Mouse (Mus musculus): ENCODE measurements around the gene Tgif1. TPM values are rescaled to one million over a fixed set of nuclear protein-coding genes. Genes with fewer than 3 reads are reported as not detected.

The Tgif1 gene
- polyA plus RNA-seq, 2 experiments = 5.0 to 7.0 TPM

GRCm38 (mm10) chr17:70809776-70810175 lies 43.6 kb downstream of the Tgif1 start:
- ATAC-seq (ENCODE audit: insufficient read depth) = no peak

GRCm38 (mm10) chr17:70808837-70809236 lies 44.5 kb downstream of the Tgif1 start:
- WGBS (ENCODE audit: insufficient replicate concordance) = 50% methylated on average over 14 of the region's 14 CpGs

More at GRCm38 (mm10) chr17:70809776-70810175, 43.6 kb downstream of the Tgif1 start:
- no peak for TF ChIP-seq CTCF (IDR thresholded peaks at IDR 0.05; ENCODE audit: low read depth)
- no peak for TF ChIP-seq EP300 (IDR thresholded peaks at IDR 0.05; ENCODE audit: low read depth)
- Histone ChIP-seq H3K27ac (no peak overlapping the region), H3K9me3 (ENCODE audit: control insufficient read depth, low read length) (no peaks in the 10 kb centered on the region), H3K27me3 (ENCODE audit: control insufficient read depth, insufficient read depth, low read length) (no peaks in the 10 kb centered on the region), H3K4me3 (ENCODE audit: insufficient read depth in 1 of 2, low read depth in 2 of 2, low read length in 2 of 2) (no peak overlapping the region), H3K9ac (replicated peaks) (no peak overlapping the region), H3K36me3 (replicated peaks; ENCODE audit: control insufficient read depth, insufficient read depth, low read depth) (no peaks in the 10 kb centered on the region), H3K4me1 (replicated peaks; ENCODE audit: control insufficient read depth in 2 of 2, insufficient read depth in 2 of 2, low read length in 1 of 2) (no peaks in the 10 kb centered on the region), H3K4me2 (ENCODE audit: low read depth) (no peak overlapping the region)
- WGBS (ENCODE audit: insufficient replicate concordance) = 44% methylated on average over 3 of the region's 3 CpGs
- no peak for DNase-seq (ENCODE audit: low read depth in 3 of 3, low spot score in 3 of 3)

GRCm38 (mm10) chr17:70807885-70808284 lies 45.5 kb downstream of the Tgif1 start:
- Histone ChIP-seq H3K9ac (replicated peaks) (no peak overlapping the region), H3K9me3 (ENCODE audit: control insufficient read depth, low read length) (no peaks in the 10 kb centered on the region), H3K27ac (no peak overlapping the region), H3K27me3 (ENCODE audit: control insufficient read depth, insufficient read depth, low read length) (no peaks in the 10 kb centered on the region), H3K4me1 (replicated peaks; ENCODE audit: control insufficient read depth in 2 of 2, insufficient read depth in 2 of 2, low read length in 1 of 2) (no peaks in the 10 kb centered on the region), H3K4me3 (ENCODE audit: insufficient read depth in 1 of 2, low read depth in 2 of 2, low read length in 2 of 2) (no peak overlapping the region), H3K36me3 (replicated peaks; ENCODE audit: control insufficient read depth, insufficient read depth, low read depth) (no peaks in the 10 kb centered on the region), H3K4me2 (ENCODE audit: low read depth) (no peak overlapping the region)
- DNase-seq (ENCODE audit: low read depth in 3 of 3, low spot score in 3 of 3) = no peak
- TF ChIP-seq EP300 (IDR thresholded peaks at IDR 0.05; ENCODE audit: low read depth) (no peak), CTCF (IDR thresholded peaks at IDR 0.05; ENCODE audit: low read depth) (no peak)
- WGBS (ENCODE audit: insufficient replicate concordance) = 79% methylated on average over 1 of the region's 1 CpGs
- no peak for ATAC-seq (ENCODE audit: insufficient read depth)

More at GRCm38 (mm10) chr17:70808837-70809236, 44.5 kb downstream of the Tgif1 start:
- DNase-seq (ENCODE audit: low read depth in 3 of 3, low spot score in 3 of 3) (no peak), ATAC-seq (ENCODE audit: insufficient read depth) (no peak)
- no peak overlapping the region for H3K4me2 ChIP-seq (ENCODE audit: low read depth)
- H3K4me1 ChIP-seq (replicated peaks; ENCODE audit: control insufficient read depth in 2 of 2, insufficient read depth in 2 of 2, low read length in 1 of 2) = no peaks in the 10 kb centered on the region
- no peaks in the 10 kb centered on the region for H3K27me3 ChIP-seq (ENCODE audit: control insufficient read depth, insufficient read depth, low read length)
- no peak overlapping the region for H3K9ac ChIP-seq (replicated peaks)
- TF ChIP-seq EP300 (IDR thresholded peaks at IDR 0.05; ENCODE audit: low read depth) (no peak), CTCF (IDR thresholded peaks at IDR 0.05; ENCODE audit: low read depth) (no peak)
- H3K27ac ChIP-seq = no peak overlapping the region
- H3K4me3 ChIP-seq (ENCODE audit: insufficient read depth in 1 of 2, low read depth in 2 of 2, low read length in 2 of 2) = no peak overlapping the region
- H3K36me3 ChIP-seq (replicated peaks; ENCODE audit: control insufficient read depth, insufficient read depth, low read depth) = no peaks in the 10 kb centered on the region
- H3K9me3 ChIP-seq (ENCODE audit: control insufficient read depth, low read length) = no peaks in the 10 kb centered on the region

- Histone ChIP-seq H3K4me3 (ENCODE audit: insufficient read depth in 1 of 2, low read depth in 2 of 2, low read length in 2 of 2) (no peak overlapping the region), H3K27me3 (ENCODE audit: control insufficient read depth, insufficient read depth, low read length) (no peaks in the 10 kb centered on the region), H3K9ac (replicated peaks) (no peak overlapping the region), H3K27ac (no peak overlapping the region), H3K9me3 (ENCODE audit: control insufficient read depth, low read length) (no peaks in the 10 kb centered on the region), H3K4me1 (replicated peaks; ENCODE audit: control insufficient read depth in 2 of 2, insufficient read depth in 2 of 2, low read length in 1 of 2) (no peaks in the 10 kb centered on the region), H3K36me3 (replicated peaks; ENCODE audit: control insufficient read depth, insufficient read depth, low read depth) (no peaks in the 10 kb centered on the region), H3K4me2 (ENCODE audit: low read depth) (no peak overlapping the region)
- no peak for DNase-seq (ENCODE audit: low read depth in 3 of 3, low spot score in 3 of 3)
- no peak for ATAC-seq (ENCODE audit: insufficient read depth)
- TF ChIP-seq CTCF (IDR thresholded peaks at IDR 0.05; ENCODE audit: low read depth) (no peak), EP300 (IDR thresholded peaks at IDR 0.05; ENCODE audit: low read depth) (no peak)
- WGBS (ENCODE audit: insufficient replicate concordance) = 65% methylated on average over 2 of the region's 2 CpGs
Measured at GRCm38 (mm10) chr17:70806600-70806999, 46.7 kb downstream of the Tgif1 start.

- Histone ChIP-seq H3K27ac (no peak overlapping the region), H3K4me2 (ENCODE audit: low read depth) (no peak overlapping the region), H3K4me3 (ENCODE audit: insufficient read depth in 1 of 2, low read depth in 2 of 2, low read length in 2 of 2) (no peak overlapping the region), H3K27me3 (ENCODE audit: control insufficient read depth, insufficient read depth, low read length) (no peaks in the 10 kb centered on the region), H3K9ac (replicated peaks) (no peak overlapping the region), H3K36me3 (replicated peaks; ENCODE audit: control insufficient read depth, insufficient read depth, low read depth) (no peaks in the 10 kb centered on the region), H3K9me3 (ENCODE audit: control insufficient read depth, low read length) (no peaks in the 10 kb centered on the region), H3K4me1 (replicated peaks; ENCODE audit: control insufficient read depth in 2 of 2, insufficient read depth in 2 of 2, low read length in 1 of 2) (no peaks in the 10 kb centered on the region)
- TF ChIP-seq CTCF (IDR thresholded peaks at IDR 0.05; ENCODE audit: low read depth) (no peak), EP300 (IDR thresholded peaks at IDR 0.05; ENCODE audit: low read depth) (no peak)
- ATAC-seq (ENCODE audit: insufficient read depth) = no peak
- no peak for DNase-seq (ENCODE audit: low read depth in 3 of 3, low spot score in 3 of 3)
- 73% methylated on average over 9 of the region's 9 CpGs for WGBS (ENCODE audit: insufficient replicate concordance)
Measured at GRCm38 (mm10) chr17:70805866-70806265, 47.5 kb downstream of the Tgif1 start.

Measured in liver, embryonic 14.5 days (tissue).